Mouse (Mus musculus) embryonic facial prominence, embryonic 10.5 days (tissue): ENCODE results near the gene Wbp2nl. TPM values are rescaled to one million over a fixed set of nuclear protein-coding genes. Genes with fewer than 3 reads are reported as not detected.
A peak's percentile ranks its signal among the peaks of the same experiment; 100 is the strongest.

ENCODE experiments used
- DNase-seq: peaks from one replicate; pipeline ENCODE4 v3.0.0-alpha.2; 2017; ENCODE audit warnings: low spot score
- H3K27ac ChIP-seq: fragments of 300-500 bp; sonication (generic); replicated peaks from 2 replicates; pipeline ENCODE4 v1.5.1; 2016; ENCODE audit warnings: mild to moderate bottlenecking
- H3K27me3 ChIP-seq: fragments of 300-500 bp; sonication (generic); replicated peaks from 2 replicates; pipeline ENCODE4 v1.6.1; 2016; ENCODE audit warnings: low read depth, mild to moderate bottlenecking; ENCODE audit not compliant: poor library complexity, severe bottlenecking
- H3K36me3 ChIP-seq: fragments of 300-500 bp; sonication (generic); replicated peaks from 2 replicates; pipeline ENCODE4 v1.6.1; 2016; ENCODE audit warnings: mild to moderate bottlenecking, moderate library complexity
- H3K4me1 ChIP-seq: fragments of 300-500 bp; sonication (generic); 2 replicates; pipeline ENCODE4 v1.6.1; 2016
- H3K4me3 ChIP-seq: fragments of 300-500 bp; sonication (generic); 2 replicates; pipeline ENCODE4 v1.5.1; 2016; ENCODE audit warnings: mild to moderate bottlenecking, moderate library complexity
- H3K9me3 ChIP-seq: fragments of 300-500 bp; sonication (generic); 2 replicates; pipeline ENCODE4 v1.6.1; 2016; ENCODE audit warnings: mild to moderate bottlenecking
- WGBS: fragments of 180-500 bp; shearing (Covaris S2); methylation state at CpG from one replicate; pipeline ENCODE4 v1.1.7; 2016; 5-methylcytosine and 5-hydroxymethylcytosine counted together
- polyA plus RNA-seq: library from polyadenylated mRNA; unstranded; fragments of >200 nt; fragmentation: Nextera tagmentation; extraction: Ambion mirVana; gene quantifications from 2 replicates; pipeline ENCODE4 v1.2.1, GENCODE M21; 2016

The Wbp2nl gene
- polyA plus RNA-seq, 1 experiment from 2014 or later: 0.14 TPM

DNA sequence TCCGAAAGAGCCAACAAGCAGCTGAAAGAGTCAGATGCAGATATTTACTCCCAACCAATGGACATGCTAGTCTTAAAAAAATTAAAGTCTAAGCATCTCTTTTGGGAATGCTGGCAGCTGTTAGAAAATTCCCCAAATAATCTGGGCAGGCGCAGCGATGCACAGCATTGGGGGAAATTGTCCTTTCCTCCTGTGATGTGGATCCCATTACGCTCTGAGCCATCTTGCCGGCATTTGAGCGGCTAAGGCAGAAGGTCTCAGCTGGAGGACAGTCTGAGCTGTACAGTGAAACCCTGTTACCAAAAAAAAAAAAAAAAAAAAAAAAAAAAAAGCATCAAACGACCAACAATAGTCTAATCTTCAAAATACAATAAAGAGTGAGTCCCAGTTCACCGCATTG lies 23.4 kb downstream of the Wbp2nl start:
- WGBS: 80% methylated on average over 8 of the region's 8 CpGs
- 0 out of 2 replicates have a peak, but pooled peaks cover 4% of the 10 kb centered on the region for H3K27me3 ChIP-seq
- no peaks in the 10 kb centered on the region for H3K9me3 ChIP-seq
- peaks cover 22% of the 10 kb centered on the region for H3K4me1 ChIP-seq
- DNase-seq: no peak
- no peak overlapping the region for H3K4me3 ChIP-seq
- no peaks in the 10 kb centered on the region for H3K36me3 ChIP-seq
- no peak overlapping the region for H3K27ac ChIP-seq

DNA sequence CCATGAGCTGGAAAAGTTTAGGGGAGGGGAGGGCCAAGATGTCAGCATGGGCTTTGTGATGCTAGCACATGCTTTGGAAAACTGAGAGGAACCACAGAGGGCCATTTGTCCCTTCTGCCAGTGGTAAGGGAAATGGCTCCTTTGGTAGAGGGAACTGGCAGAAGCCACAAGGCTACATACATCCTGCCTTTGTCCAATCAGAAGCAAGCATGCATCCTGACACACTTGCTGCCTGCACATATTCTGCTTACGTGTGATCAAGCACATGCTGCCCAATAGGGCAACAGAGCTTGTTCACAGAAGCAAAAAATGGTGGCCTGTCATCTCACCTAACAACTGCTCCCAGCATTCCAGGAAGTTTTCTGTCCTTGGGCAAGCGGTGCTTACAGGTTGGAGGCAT lies 26.6 kb downstream of the Wbp2nl start:
- Histone ChIP-seq H3K36me3 (peaks cover 17% of the 10 kb centered on the region), H3K27me3 (0 out of 2 replicates have a peak, but pooled peaks cover 4% of the 10 kb centered on the region), H3K27ac (no peak overlapping the region), H3K4me1 (peaks cover 27% of the 10 kb centered on the region), H3K9me3 (no peaks in the 10 kb centered on the region), H3K4me3 (no peak overlapping the region)
- no peak for DNase-seq
- 68% methylated on average over 2 of the region's 2 CpGs for WGBS

DNA sequence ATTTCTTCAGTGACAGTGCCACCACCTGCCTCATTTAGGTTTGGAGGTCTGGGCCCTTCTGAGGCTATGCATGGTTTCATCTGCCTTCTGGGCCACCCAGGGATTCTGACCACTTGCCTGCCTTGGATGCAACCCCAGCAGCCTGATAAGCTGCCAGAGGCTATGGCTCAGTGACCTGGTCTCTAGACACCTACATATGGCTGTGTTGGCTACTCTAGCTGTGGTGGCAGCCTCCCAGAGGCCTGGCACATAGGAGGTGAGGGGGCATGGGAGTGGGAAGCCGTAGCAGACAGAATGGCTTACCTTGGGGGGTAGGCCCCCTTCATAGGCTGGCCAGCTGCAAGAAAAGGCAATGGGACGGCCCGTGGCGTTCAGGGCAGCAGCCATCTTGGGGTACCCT lies 36.4 kb downstream of the Wbp2nl start:
- no peak for DNase-seq
- WGBS: 96% methylated on average over 4 of the region's 4 CpGs
- Histone ChIP-seq H3K36me3 (peaks cover 61% of the 10 kb centered on the region), H3K4me1 (peaks cover 42% of the 10 kb centered on the region), H3K9me3 (no peaks in the 10 kb centered on the region), H3K27ac (no peak overlapping the region), H3K27me3 (peaks cover 9% of the 10 kb centered on the region), H3K4me3 (no peak overlapping the region)

DNA sequence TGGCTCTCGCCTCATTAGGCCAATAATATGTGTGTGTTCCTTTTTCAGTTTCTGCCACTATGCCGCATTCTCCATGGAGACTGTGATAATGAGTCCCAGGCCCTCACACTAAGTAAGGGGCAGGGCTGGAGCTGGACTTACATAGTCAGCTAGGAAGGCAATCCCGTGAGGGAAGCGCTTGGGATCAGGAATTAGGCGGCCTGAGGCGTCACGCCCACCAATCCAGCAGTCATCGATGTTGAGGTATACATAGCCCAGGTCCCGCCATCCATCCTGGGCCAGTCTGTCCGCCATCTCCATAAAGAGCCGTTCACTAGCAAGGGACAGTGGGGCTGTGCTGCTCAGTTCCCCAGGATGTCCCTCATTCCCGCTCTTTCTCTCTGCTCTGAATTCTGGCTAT lies 37.9 kb downstream of the Wbp2nl start:
- Histone ChIP-seq H3K9me3 (no peaks in the 10 kb centered on the region), H3K27me3 (peaks cover 24% of the 10 kb centered on the region), H3K4me3 (0 out of 2 replicates have a peak overlapping the region, but pooled peaks have one; percentile 2), H3K4me1 (peaks cover 53% of the 10 kb centered on the region), H3K36me3 (peaks cover 47% of the 10 kb centered on the region), H3K27ac (no peak overlapping the region)
- 77% methylated on average over 12 of the region's 12 CpGs for WGBS
- no peak for DNase-seq

DNA sequence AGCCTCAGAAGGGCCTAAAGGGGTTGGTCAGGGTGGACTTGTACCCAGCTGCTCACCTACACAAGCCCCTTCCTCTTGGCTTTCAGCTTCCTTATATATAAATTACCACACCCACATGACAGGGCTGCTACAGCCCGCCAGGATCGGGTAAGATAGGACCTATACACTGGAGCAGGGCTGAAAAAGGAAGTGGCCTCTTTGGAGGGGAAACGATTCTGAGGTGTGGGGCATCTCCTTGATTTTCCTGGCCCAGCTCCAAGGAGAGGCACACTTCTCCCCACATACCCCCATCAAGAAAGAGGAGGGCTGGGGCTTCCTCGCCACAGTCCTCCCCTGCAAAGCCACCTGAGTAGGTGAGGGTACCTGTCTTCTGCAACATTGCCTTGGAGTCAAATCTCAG lies 39.1 kb downstream of the Wbp2nl start:
- no peaks in the 10 kb centered on the region for H3K9me3 ChIP-seq
- H3K4me1 ChIP-seq: peaks cover 59% of the 10 kb centered on the region
- peak overlapping the region; percentile 67 for H3K4me3 ChIP-seq
- WGBS: 52% methylated on average over 4 of the region's 4 CpGs
- DNase-seq: no peak
- peaks cover 31% of the 10 kb centered on the region for H3K27me3 ChIP-seq
- peaks cover 37% of the 10 kb centered on the region for H3K36me3 ChIP-seq
- peak overlapping the region; percentile 85 for H3K27ac ChIP-seq

DNA sequence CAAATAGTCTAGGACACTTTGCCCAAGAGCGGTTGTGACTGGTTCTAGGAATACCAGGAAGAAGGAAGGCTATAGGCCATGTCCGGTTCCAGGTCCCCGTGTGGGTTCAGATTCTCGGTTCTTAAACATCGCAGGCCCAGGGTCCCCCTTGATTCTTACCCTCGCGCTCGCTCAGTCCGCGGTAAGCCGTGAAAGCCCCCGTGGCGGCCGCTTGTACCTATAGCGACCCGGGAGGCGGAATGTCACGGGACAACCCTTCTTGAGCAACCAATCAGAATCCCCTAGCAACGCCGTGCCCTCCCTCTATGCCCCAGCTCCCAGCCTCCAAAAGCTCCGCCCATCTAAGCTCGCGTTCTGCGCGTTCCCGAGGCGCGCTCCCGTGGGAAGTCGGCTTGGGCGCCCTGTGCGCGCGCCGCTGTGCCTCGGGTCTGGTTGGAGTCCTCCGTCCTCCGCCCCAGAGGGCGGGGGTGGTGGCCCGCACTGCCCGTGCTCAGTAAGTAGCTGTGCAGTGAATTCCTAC lies 39.9 kb downstream of the Wbp2nl start, which contains the start of the genes Naga, Pheta2 and Smdt1:
TSS of gene Naga (minus strand) at position 333 of the 520 bp plus-strand sequence.
TSS of gene Pheta2 (plus strand) at position 350 of the 520 bp plus-strand sequence.
TSS of gene Smdt1 (plus strand) at position 367 of the 520 bp plus-strand sequence.
- H3K27ac ChIP-seq: peak within 1 kb of the TSS; percentile 85
- peaks cover 59% of the 10 kb centered on the region for H3K4me1 ChIP-seq

DNA sequence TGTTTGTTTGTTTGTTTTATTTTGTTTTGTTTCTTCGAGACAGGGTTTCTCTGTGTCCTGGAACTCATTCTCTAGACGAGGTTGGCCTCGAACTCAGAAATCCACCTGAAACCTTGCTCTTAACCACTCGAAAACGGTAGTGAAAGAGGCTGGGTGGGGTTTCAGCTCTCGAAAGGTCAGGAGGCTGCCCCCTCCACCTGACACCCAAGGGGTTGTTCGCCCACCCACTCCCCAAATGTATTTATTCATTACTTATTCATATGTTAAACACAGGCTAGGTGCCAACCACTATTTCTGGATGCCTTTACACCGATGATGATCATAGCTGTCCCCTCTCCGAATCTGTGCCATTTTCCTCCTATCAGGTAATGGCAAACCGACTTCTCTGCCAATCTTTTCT lies 40.4 kb downstream of the Wbp2nl start:
- peaks cover 59% of the 10 kb centered on the region for H3K4me1 ChIP-seq
- no peaks in the 10 kb centered on the region for H3K9me3 ChIP-seq
- 60% methylated on average over 10 of the region's 10 CpGs for WGBS
- peak overlapping the region; percentile 85 for H3K27ac ChIP-seq
- peak overlapping the region; percentile 67 for H3K4me3 ChIP-seq
- H3K36me3 ChIP-seq: peaks cover 29% of the 10 kb centered on the region
- DNase-seq: no peak
- peaks cover 31% of the 10 kb centered on the region for H3K27me3 ChIP-seq

More for the DNA sequence above, 39.9 kb downstream of the Wbp2nl start, which contains the start of the genes Naga, Pheta2 and Smdt1:
- Histone ChIP-seq H3K9me3 (no peaks in the 10 kb centered on the region), H3K27me3 (peaks cover 31% of the 10 kb centered on the region), H3K36me3 (peaks cover 33% of the 10 kb centered on the region), H3K4me3 (peak within 1 kb of the TSS; percentile 67)
- WGBS: under 1% methylated on average over 41 of the region's 41 CpGs
- DNase-seq: peak; percentile 97

DNA sequence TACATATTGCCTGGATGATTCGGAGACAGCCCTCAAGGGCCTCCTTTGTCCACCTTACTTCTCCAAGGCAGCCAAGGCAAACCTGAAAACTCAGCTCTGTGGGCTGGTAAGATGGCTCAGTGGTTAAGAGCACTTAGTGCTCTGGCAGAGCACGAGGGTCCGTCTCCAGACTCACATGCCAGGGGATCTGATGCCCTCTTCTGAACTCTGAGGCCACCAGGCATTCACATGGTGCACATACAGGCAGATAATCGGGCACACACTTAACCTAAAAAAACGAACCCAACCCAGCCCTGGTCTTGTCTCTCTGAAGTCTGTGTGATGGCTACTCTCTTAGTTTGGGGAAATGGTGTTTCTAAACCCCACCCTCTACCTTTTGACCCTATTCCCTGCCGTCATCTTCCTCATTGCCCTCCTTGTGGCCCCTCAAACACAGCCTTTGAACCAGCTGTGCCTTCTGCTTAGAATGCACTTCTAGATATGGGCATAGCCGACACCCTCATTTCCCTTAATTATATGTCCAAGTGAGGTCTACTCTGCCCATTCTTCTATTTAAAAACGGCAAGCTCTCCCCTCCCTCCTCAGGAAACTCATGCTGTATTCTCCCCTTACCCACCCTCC lies 41.0 kb downstream of the Wbp2nl start:
- Histone ChIP-seq H3K27me3 (peaks cover 31% of the 10 kb centered on the region), H3K4me3 (peak overlapping the region; percentile 67; the same call in 1 of the 2 replicates), H3K9me3 (no peaks in the 10 kb centered on the region), H3K27ac (peak overlapping the region; percentile 87; the same call in 1 of the 2 replicates), H3K4me1 (peaks cover 59% of the 10 kb centered on the region), H3K36me3 (peaks cover 23% of the 10 kb centered on the region)
- DNase-seq: no peak
- WGBS: 73% methylated on average over 8 of the region's 8 CpGs

DNA sequence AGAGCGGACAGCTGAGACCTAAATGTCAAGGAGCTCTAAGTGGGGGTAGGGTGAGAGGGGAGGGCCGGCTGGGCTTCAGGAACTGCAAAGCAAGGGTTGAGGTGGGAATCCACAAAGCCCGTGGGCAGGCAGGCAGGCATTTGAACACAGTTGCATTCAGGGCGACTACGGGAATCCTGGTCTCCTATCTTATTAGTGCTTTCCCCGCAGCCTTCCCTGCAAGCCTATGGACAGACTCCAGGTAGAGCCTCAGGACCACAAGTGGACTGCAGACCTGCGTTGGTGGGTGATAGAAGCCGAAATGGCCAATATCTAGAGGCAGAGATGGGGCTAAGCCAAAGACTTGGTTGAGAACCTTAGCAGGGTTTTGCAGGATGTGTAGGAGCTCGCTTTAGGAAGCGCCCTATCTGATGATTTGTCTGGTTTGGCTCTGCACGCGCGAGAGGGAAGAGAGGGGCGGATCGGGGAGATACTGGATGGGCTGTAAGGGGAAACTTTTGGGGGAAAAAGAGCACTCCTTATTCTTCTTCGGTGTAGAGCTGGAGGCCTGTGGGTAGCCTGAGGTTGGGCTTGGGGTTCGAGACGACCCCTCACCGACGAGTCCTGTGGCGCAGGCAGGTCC lies 41.8 kb downstream of the Wbp2nl start:
- Histone ChIP-seq H3K27me3 (peaks cover 31% of the 10 kb centered on the region), H3K4me1 (peaks cover 59% of the 10 kb centered on the region), H3K27ac (peak overlapping the region; percentile 87), H3K4me3 (peak overlapping the region; percentile 59), H3K36me3 (peaks cover 15% of the 10 kb centered on the region), H3K9me3 (no peaks in the 10 kb centered on the region)
- WGBS: 33% methylated on average over 21 of the region's 21 CpGs
- peak; percentile 32 for DNase-seq

DNA sequence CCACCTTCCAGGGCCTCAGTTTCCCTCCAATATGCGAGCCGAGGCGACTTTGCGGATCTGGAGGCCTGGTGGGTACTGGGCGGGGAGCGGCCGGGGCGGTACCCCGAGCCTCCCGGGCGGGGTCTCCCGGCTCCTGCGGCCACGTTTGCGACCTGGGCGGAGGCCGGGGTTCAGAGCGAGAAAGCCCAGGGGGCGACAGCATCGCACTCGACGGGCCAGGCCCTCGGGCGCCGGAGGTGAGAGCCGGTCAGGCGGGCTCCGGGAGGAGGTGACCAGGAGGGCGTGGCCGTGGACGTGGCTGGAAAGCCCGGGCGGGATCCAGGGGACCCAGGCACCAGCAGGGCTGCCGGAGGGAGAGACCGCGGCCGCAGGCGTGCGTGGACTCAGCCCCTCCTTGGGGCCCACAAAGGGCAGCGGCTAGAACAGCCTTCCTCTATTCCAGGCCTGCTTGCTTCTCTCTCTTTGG lies 42.3 kb downstream of the Wbp2nl start:
- no peaks in the 10 kb centered on the region for H3K9me3 ChIP-seq
- H3K4me3 ChIP-seq: peak overlapping the region; percentile 59
- WGBS: 1% methylated on average over 40 of the region's 40 CpGs
- peaks cover 31% of the 10 kb centered on the region for H3K27me3 ChIP-seq
- peaks cover 10% of the 10 kb centered on the region for H3K36me3 ChIP-seq
- peaks cover 58% of the 10 kb centered on the region for H3K4me1 ChIP-seq
- H3K27ac ChIP-seq: peak overlapping the region; percentile 87
- peak; percentile 70 for DNase-seq

DNA sequence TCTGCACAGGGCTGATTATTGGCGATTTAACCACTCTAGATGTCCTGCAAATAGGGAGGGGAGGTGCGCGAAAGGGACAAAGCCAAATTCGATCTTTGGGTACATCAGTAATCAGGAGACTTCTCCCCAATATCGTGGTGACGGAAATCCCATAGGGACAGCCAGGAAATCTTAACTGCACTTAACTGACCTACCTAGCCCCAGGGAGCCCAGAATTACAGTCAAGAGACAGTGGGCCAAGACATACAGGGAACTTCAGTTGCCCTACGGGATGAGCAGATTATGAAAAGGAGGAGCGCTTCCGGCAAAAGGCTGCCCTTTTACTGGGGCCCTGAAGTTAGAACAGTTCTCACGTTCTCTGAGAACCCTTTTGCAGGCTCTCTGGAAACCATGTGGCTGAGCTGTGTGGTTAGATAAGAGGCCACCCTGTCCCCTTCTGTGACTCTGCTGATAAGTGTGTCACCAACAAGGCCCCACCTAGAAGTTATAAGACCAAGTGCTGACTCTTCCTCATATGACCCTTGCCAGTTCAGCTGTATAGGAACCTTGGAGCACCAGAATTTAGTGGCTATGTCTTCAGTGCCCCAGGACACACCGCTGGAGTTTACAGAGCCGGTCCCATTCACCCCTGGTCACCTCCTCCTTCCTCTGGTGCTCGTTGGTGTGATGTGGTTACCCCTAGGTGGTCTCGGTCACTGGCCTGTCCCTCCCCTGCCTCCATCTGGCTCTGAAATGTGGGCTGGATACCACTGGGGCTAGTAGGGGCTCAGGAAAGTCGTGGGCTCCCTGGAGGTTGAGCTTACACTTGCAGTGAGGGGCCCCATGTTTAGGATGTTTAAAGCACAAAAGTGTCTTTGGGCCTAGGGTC lies 43.2 kb downstream of the Wbp2nl start:
- Histone ChIP-seq H3K27ac (peak overlapping the region; percentile 87), H3K27me3 (peaks cover 31% of the 10 kb centered on the region), H3K4me3 (peak overlapping the region; percentile 59), H3K36me3 (peaks cover 1% of the 10 kb centered on the region; the same call in 1 of the 2 replicates), H3K9me3 (no peaks in the 10 kb centered on the region), H3K4me1 (peaks cover 55% of the 10 kb centered on the region)
- no peak for DNase-seq
- WGBS: 66% methylated on average over 15 of the region's 15 CpGs

DNA sequence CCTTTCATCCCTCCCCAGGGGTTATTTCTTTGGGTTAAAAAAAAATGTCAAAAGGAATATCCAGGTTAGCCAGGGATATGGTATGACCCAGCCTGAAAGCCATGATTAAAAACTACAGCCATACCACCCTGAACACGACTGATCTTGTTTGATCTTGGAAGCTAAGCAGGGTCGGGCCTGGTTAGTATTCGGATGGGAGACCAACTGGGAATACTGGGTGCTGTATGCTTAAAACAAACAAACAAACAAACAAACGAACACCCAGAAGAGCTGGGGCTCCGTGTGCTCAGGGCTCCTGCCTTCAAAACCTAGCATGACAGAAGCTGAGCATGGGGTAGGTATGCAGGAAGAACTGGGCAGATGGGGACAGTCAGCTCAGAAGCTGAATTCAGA lies 43.8 kb downstream of the Wbp2nl start:
- 74% methylated on average over 5 of the region's 5 CpGs for WGBS
- DNase-seq: no peak
- Histone ChIP-seq H3K36me3 (0 out of 2 replicates have a peak, but pooled peaks cover 3% of the 10 kb centered on the region), H3K27me3 (peaks cover 31% of the 10 kb centered on the region), H3K27ac (no peak overlapping the region), H3K9me3 (no peaks in the 10 kb centered on the region), H3K4me3 (no peak overlapping the region; the same call in 1 of the 2 replicates), H3K4me1 (peaks cover 55% of the 10 kb centered on the region)
